ENCODE assay signal across 9 mouse cellular contexts in the genomic region with DNA sequence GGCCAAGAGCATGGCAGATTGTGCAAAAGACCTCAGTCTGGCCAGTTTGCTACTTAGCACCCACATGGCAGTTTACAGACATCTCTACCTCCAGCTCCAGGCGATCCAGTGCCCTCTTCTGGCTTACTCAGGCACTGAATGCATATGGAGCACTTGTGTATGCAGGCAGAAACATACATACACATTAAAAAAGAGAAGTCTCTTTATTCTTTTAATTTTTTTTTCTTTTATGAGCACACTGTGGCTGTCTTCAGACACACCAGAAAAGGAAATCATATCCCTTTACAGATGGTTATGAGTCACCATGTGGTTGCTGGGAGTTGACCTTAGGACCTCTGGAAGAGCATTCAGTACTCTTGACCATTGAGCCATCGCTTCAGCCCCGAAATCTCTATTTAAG. TPM values are rescaled to one million over a fixed set of nuclear protein-coding genes. Genes with fewer than 3 reads are reported as not detected.
DNase-seq lines count a peak whose midpoint lies in the region; ATAC-seq and TF ChIP-seq lines count a peak whose summit lies in the region.
"Had no signal": no experiment of that assay in that cellular context is flagged by ENCODE, and none has a peak within 500 bp of the region (broad histone marks: within the 10 kb centered on the region; RNA-seq: fewer than 3 reads in every experiment).

No protein-coding gene starts in this region.

- H3K4me2 ChIP-seq in intestine, postnatal 0 days (replicated peaks; ENCODE audit: low read depth): no peak overlapping the region
- no peak overlapping the region for H3K4me2 ChIP-seq in intestine, embryonic 16.5 days (ENCODE audit: low read depth, low read length)
- H3K4me2 ChIP-seq: midbrain, embryonic 12.5 days had no signal

- 60% methylated on average over 3 of the region's 3 CpGs for WGBS in intestine, postnatal 0 days
- 67% methylated on average over 3 of the region's 3 CpGs for WGBS in intestine, embryonic 16.5 days

- no peaks in the 10 kb centered on the region for H3K4me1 ChIP-seq in intestine, postnatal 0 days (replicated peaks; ENCODE audit: control insufficient read depth, insufficient read depth, low read length)
- H3K4me1 ChIP-seq in intestine, embryonic 16.5 days (ENCODE audit: control insufficient read depth, insufficient read depth, low read length): peaks cover 11% of the 10 kb centered on the region; the same call in 1 of the 2 replicates

- H3K36me3 ChIP-seq in intestine, postnatal 0 days (ENCODE audit: control insufficient read depth, insufficient read depth): peaks cover 26% of the 10 kb centered on the region
- peaks cover 7% of the 10 kb centered on the region for H3K36me3 ChIP-seq in intestine, embryonic 16.5 days (ENCODE audit: control insufficient read depth, insufficient read depth, low read length)

- H3K4me3 ChIP-seq in intestine, postnatal 0 days (ENCODE audit: low read depth, low read length): no peak overlapping the region
- H3K4me3 ChIP-seq in intestine, embryonic 16.5 days (ENCODE audit: low read length): no peak overlapping the region
- H3K4me3 ChIP-seq: midbrain, embryonic 12.5 days had no signal

- ATAC-seq in intestine, postnatal 0 days: no peak
- no peak for ATAC-seq in intestine, embryonic 16.5 days
- peak; percentile 51 for ATAC-seq in CD4-positive, CD25-positive, alpha-beta regulatory T cell, adult 4 months

- no peaks in the 10 kb centered on the region for H3K9me3 ChIP-seq in intestine, postnatal 0 days (ENCODE audit: control insufficient read depth)
- H3K9me3 ChIP-seq in intestine, embryonic 16.5 days (ENCODE audit: control insufficient read depth, low read length): no peaks in the 10 kb centered on the region
- H3K9me3 ChIP-seq: midbrain, embryonic 12.5 days had no signal

- H3K27ac ChIP-seq in intestine, postnatal 0 days (ENCODE audit: low read depth, low read length): no peak overlapping the region
- no peak overlapping the region for H3K27ac ChIP-seq in intestine, embryonic 16.5 days (ENCODE audit: low read length)
- H3K27ac ChIP-seq: midbrain, embryonic 12.5 days had no signal

- H3K9ac ChIP-seq in intestine, postnatal 0 days (ENCODE audit: low read depth, low read length): no peak overlapping the region
- H3K9ac ChIP-seq in intestine, embryonic 16.5 days (ENCODE audit: low read depth, low read length): no peak overlapping the region
- H3K9ac ChIP-seq: midbrain, embryonic 12.5 days had no signal

- peak; percentile 41 for DNase-seq in adipocyte (ENCODE audit: low spot score)
- DNase-seq in heart, adult 8-10 months (ENCODE audit: low spot score): peak; percentile 47
- peak; percentile 75 for DNase-seq in lung, postnatal 25 days (ENCODE audit: low spot score)
- peak; percentile 78 for DNase-seq in thymus, postnatal 14 days
- no peak for DNase-seq in left cerebral cortex, adult 8-10 months (ENCODE audit: low spot score in 2 of 2)

- TF ChIP-seq CTCF in intestine, postnatal 0 days (IDR thresholded peaks at IDR 0.05; ENCODE audit: low read depth): peak; percentile 69

- H3K27me3 ChIP-seq in intestine, postnatal 0 days (replicated peaks; ENCODE audit: control insufficient read depth, insufficient read depth, low read length): no peaks in the 10 kb centered on the region
- no peaks in the 10 kb centered on the region for H3K27me3 ChIP-seq in intestine, embryonic 16.5 days (replicated peaks; ENCODE audit: control insufficient read depth, insufficient read depth, low read length)
- H3K27me3 ChIP-seq: midbrain, embryonic 12.5 days had no signal

RNA-seq across cellular contexts. Expression of a gene that starts 35.3 kb away (rescaled TPM):
- 23.2 and 27.4 TPM in 2 replicates for polyA plus RNA-seq in intestine, postnatal 0 days (2015; fragmentation: Nextera tagmentation; extraction: Ambion mirVana)
- polyA plus RNA-seq in intestine, embryonic 16.5 days (2015; fragmentation: Nextera tagmentation; extraction: Ambion mirVana): 35.1 and 35.8 TPM in 2 replicates
- polyA plus RNA-seq in CD4-positive, CD25-positive, alpha-beta regulatory T cell, adult 4 months (2017; shearing (Covaris generic)): 100 to 1,000 TPM; 104 to 130 TPM
- total RNA-seq in heart, adult 8-10 months (2022): 10 to 100 TPM; 11.1 to 15.3 (median 13.1) TPM
- total RNA-seq in left cerebral cortex, adult 8-10 months (2022): 10 to 100 TPM; 30.3 to 37.8 (median 35.9) TPM

Comparison
In these comparisons a context has a peak if more than half of its experiments do, and no peak if none do; other contexts are left out.
1. DNase-seq: peak in adipocyte (single experiment), heart, adult 8-10 months (single experiment), lung, postnatal 25 days (single experiment) and thymus, postnatal 14 days (single experiment); none in left cerebral cortex, adult 8-10 months (0 of 2).